Mouse (Mus musculus): ENCODE data around the gene Arap1.

The Arap1 gene

DNA sequence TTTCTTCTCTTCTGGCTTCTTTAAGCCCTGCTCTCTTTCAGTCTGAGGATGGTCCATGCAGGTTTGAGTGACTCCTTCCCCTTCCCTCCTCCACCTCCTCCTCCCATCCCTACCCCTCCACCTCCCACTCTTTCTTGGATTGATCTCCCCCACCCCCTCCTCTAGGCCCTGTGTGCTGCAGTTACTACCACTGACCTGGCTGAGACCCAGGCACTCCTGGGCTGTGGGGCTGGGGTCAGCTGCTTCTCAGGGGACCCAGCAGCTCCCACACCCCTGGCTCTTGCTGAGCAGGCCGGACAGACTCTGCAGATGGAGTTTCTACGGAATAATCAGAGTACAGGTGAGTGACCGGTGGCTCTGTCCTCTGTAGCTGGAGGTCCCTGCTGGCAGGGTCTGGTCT, 46.7 kb downstream of the Arap1 start:
- DNase-seq (ENCODE audit: low spot score): no peak

DNA sequence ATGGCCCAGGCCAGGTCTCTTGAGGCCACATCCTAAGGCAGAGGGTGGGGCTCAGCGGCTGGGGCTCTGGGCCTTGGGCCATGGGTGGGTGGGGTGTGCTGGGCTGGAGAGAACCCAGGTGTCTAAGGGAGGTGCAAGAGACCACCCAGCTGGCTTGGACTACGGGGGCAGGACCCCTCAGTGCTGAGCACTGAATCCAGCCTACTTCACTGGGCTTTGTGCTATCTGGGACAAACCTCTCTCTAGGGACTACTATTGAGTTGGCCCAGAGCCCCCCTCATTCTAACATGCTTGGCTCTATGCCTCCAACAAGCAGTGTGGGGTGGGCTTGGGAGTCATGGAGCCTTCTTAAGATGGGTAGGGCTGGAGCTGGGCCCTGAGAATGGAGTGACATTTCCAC, 47.6 kb downstream of the Arap1 start:
- DNase-seq (ENCODE audit: low spot score): no peak

DNA sequence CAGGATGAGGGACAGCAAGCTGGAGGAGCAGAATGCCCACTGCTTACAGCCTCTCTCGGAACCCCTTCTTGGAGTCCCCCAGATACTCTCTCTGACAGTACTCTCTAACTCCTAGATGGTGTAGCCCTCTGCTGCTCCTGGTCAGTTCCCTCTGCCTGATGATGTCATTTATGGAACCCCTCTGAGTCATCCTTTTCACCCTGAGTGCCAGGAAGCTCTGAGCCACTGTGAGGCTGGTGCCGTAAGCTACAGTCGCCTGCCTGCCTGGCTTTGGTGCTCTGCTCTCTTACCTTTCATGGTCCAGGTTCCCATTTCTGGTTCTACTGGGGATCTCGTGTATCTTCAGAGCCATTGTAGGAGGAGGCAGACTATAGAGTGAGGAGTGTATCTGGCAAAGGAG, 49.3 kb downstream of the Arap1 start:
- no peak for DNase-seq (ENCODE audit: low spot score)

DNA sequence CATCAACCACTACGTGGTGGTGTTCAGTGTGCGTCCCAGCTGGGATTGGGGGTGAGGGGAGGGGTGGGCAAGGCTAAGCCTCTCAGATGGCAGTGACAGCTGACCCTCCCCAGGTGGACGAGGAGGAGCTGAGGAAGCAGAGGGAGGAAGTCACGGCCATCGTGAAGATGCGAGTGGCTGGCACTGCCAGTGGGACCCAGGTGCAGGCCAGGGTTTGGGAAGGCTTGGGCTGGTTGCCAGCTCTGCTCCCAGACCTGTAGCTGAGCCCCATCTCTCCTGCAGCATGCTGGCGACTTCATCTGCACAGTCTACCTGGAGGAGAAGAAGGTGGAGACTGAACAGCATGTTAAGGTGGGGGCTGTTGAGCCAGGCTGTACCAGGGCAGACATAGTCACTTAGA, 53.6 kb downstream of the Arap1 start:
- no peak for DNase-seq (ENCODE audit: low spot score)

GRCm38 (mm10) chr7:101403831-101404230, 56.0 kb downstream of the Arap1 start:
- DNase-seq (ENCODE audit: low spot score): no peak

DNA sequence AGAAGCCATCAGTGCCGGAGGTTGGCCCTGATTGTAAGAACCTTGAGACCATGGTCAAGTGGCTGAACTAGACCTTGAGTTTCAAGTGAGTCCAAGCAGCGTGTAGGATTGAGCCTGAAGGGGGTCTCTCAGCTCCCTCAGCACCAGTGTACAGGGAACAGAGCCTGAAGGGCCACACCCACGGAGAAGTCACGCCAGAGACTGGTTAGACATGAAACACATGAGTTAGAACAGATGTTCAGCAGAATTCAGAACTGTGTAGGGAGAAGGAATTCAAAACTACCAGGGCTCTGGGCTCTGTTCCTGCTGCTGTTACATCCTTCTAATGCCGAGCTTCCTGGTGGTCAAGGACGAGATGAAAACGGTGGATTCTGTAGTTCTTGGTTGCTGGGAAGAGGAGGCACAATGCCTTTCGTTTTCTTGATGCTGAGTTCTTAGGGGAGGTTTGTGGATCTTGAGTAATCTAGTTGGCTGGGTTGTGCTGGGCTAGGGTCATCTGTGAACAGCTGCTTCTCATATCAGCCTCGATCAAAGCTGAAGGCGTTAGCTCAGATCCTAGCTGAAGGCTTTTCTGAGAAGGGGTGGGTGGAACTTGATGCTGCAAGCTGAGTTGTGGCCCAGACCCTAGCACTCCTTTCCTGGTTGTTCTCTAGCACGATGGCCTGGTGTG, 62.5 kb downstream of the Arap1 start, which contains the start of gene Gm45837:
Gm45837 (plus strand) TSS at position 620 of the 670 bp plus-strand sequence.
- DNase-seq (ENCODE audit: low spot score): no peak

DNA sequence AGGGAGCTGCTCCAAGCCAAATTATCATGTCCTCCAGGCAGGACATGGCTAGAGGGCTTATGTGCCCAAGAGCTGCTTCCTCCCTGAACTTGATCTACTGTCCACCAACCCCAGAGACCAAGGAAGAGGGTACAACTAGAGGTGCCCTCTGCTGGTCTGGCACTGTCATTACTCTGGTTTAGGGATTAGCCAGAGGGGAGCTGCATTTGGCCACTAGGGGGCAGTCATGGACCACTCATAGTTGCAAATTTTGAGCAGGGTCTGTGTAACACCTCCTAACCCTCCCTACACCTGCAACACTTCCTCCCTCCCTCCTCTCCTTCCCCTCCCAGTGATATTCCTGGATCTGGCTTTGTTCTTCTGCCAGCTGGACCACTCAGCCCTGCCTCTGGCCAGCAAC, 64.9 kb downstream of the Arap1 start:
- peak; percentile 75 for DNase-seq (ENCODE audit: low spot score)

- no peak for DNase-seq (ENCODE audit: low spot score)
Observed at GRCm38 (mm10) chr7:101414209-101414608, 66.3 kb downstream of the Arap1 start.

DNA sequence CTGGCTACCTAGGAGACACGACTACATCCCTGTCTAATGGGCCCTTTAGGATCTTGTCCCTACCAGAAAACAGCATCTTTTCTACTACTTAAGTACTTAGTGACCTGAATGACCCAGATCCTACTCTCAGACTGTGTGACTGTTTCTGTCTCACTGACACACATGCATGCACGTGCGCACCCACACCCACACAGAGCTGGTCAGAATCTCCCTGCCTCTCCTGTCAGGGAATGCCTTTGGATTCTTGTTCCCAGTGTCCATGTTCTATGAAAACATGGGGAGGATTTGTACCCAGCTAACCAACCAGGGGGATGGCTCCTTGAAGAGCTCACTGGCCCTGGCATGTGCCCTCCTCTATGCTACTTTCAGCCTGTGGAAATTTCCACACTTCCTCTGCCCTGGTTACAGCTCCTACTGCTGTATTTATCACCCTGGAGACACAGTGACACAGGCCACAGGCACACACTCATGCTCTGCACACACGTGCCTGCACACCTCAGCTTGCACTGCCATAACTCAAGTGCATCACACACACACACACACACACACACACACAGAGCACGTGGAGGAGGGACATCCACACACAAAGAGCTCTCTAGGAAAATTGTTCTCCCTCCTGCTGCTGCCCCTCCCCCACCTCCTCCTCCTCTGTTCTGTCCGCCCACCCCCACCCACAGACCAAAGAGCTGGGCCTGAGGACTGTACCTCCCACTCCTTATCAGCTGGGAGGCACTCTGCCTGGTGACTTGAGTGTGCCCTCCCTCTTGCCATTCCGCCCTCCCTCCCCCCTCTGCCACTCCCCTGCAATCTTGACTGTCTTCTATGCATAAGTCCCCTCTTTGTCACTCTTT, 67.0 kb downstream of the Arap1 start:
- DNase-seq (ENCODE audit: low spot score): peak; percentile 63

- no peak for DNase-seq (ENCODE audit: low spot score)
Observed at GRCm38 (mm10) chr7:101415512-101416100, 67.7 kb downstream of the Arap1 start.

GRCm38 (mm10) chr7:101416391-101416790, 68.5 kb downstream of the Arap1 start:
- no peak for DNase-seq (ENCODE audit: low spot score)

GRCm38 (mm10) chr7:101419013-101419770, 71.3 kb downstream of the Arap1 start:
- no peak for DNase-seq (ENCODE audit: low spot score)

- DNase-seq (ENCODE audit: low spot score): peak; percentile 49
Observed at GRCm38 (mm10) chr7:101421529-101421928, 73.7 kb downstream of the Arap1 start, which contains the start of gene Pde2a. Gene Pde2a (plus strand): TSS chr7:101421691.

DNA sequence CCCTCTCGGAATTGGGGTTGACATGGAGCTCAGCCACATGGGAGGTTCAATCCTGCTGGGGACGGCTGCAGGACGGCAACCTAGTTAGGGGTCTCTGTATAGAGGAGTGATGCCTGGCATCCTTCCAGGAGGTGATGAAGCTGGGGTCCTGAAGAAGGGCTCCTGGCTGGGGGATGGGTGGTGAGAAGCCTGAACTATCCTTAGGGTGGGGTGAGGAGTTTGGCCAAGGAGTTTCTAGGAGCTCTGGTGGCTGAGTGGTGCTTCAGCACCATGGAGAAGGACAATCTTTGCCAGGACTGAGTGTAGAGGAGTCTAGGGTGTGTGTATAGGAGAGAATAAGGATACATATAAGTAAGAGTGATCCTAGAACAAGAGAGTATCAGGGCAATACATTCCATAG, 74.2 kb downstream of the Arap1 start:
- peak; percentile 45 for DNase-seq (ENCODE audit: low spot score)

DNA sequence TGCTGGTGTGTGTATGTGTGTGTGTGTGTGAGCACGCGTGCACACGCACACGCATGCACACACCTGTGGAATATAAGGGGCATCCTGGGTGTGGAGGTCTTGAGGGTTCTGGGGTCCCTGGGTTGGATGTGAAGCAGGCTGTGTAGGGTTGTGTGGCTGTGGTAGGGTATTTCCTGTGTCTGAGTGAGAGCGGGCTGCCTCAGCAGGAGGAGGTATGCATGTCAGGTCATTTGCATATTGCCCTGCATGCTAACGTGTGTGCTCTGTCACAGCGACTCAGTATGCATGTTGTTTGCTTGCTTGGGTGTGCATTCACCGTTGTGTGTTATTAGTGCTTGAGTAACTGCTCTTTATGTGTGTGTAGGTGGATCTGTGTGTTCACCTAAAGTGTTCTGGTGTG, 74.8 kb downstream of the Arap1 start:
- no peak for DNase-seq (ENCODE audit: low spot score)

DNA sequence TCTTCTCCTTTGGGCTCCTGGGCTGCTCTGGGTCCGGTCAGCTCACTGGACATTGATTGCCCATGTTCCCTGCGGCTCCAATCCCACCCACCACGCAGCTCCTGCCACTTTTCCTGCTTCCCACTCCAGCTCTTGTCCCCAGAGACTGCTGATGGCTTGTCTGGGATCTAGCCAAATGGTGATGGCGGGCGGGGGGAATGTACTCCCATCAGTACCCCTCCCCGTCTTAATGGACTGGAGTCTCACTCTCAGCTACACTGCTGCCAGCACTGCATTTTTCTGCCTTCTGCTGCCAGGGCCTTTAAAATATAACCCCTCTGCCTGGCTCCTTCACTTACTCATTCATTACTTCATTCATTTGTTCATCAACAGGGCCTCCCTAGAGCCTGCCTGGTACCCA, 76.1 kb downstream of the Arap1 start:
- no peak for DNase-seq (ENCODE audit: low spot score)

- DNase-seq (ENCODE audit: low spot score): no peak
Observed at GRCm38 (mm10) chr7:101426692-101427091, 78.8 kb downstream of the Arap1 start.

DNA sequence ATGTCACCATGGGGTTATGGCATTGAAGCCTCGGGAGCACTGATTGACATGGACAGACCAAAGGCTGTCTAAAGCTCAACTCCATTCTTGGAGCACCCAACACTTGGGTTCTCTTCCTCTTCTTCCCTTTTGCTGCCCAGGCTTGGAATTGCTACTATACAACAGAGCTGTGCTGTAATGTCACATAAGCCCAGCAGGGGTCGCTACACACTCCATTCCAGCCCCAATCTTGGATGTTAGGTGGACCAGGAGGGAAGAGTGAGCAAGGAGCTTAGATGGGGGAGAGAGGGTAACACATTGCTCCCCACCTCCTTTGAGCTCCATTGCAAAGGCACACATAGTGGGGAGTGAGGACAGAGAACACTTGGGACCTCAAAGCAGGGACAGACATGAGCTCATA, 79.9 kb downstream of the Arap1 start:
- DNase-seq (ENCODE audit: low spot score): peak; percentile 37

- no peak for DNase-seq (ENCODE audit: low spot score)
Observed at GRCm38 (mm10) chr7:101435038-101435437, 87.2 kb downstream of the Arap1 start.

- DNase-seq (ENCODE audit: low spot score): no peak
Observed at GRCm38 (mm10) chr7:101437876-101438275, 90.0 kb downstream of the Arap1 start.

DNA sequence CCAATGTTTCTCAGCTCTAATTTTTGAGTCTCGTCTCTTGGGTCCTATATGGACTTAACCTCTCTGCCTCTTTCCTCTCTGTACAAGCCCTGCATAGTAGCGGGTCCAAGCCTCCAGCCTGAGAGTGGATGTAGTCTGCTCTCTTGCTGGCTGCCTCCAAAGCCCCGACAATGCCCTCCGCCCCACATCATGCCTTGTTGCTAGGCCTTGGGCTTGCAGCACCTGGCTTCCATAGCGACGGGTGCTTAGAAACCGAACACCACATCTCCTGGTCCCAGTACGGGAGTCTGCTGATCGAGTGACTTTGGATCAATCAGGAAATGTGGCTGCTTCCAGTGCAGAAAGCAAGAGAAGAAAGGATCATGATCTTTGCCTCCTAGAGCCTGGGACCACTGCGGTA, 95.2 kb downstream of the Arap1 start:
- no peak for DNase-seq (ENCODE audit: low spot score)

DNA sequence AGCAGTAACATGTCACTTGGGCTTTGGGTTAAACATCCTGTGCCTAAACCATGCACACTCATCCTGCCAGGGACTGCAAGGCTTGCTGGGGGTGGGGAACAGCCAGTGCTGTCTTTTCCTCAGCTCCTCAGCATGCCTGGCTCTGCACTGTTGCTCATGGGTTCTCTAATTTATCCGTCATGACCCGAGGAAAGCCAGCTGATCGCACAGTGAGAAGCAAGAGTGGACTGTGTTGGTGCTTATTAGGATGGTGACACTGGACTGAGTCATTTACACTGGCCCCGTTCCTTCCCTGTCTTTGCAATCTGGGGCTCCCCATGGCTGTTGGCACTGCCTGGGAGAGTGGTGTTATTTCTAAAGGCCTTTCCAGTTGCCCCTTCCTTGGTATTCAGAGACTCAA, 96.3 kb downstream of the Arap1 start:
- no peak for DNase-seq (ENCODE audit: low spot score)

Measured in c-Kit-positive CD71-positive TER-119-positive erythroid progenitor cells, embryonic 14.5 days (primary cell).